Mouse (Mus musculus) limb, embryonic 12.5 days (tissue): Measurements from ENCODE around the gene Slc31a2. TPM values are rescaled to one million over a fixed set of nuclear protein-coding genes. Genes with fewer than 3 reads are reported as not detected.

ENCODE experiments used
- ATAC-seq: fragments of 200-750 bp; cut with Nextera tagmentation; 2 replicates; pipeline ENCODE4 v1.8.0; 2017; ENCODE audit warnings: low read depth, moderate TSS enrichment; ENCODE audit not compliant: insufficient number of reproducible peaks, insufficient read depth, low FRiP score, low TSS enrichment
- H3K27ac ChIP-seq: fragments of 300-500 bp; sonication (generic); 2 replicates; pipeline ENCODE4 v1.5.1; 2016; ENCODE audit warnings: mild to moderate bottlenecking, moderate library complexity
- H3K27me3 ChIP-seq: fragments of 300-500 bp; sonication (generic); 2 replicates; pipeline ENCODE4 v1.6.1; 2016; ENCODE audit warnings: mild to moderate bottlenecking, moderate library complexity
- H3K36me3 ChIP-seq: fragments of 300-500 bp; sonication (generic); 2 replicates; pipeline ENCODE4 v1.6.1; 2016; ENCODE audit warnings: mild to moderate bottlenecking, moderate library complexity
- H3K4me1 ChIP-seq: fragments of 300-500 bp; sonication (generic); replicated peaks from 2 replicates; pipeline ENCODE4 v1.6.1; 2016
- H3K4me2 ChIP-seq: fragments of 300-500 bp; sonication (generic); 2 replicates; pipeline ENCODE4 v1.6.1; 2016; ENCODE audit warnings: mild to moderate bottlenecking, moderate library complexity
- H3K4me3 ChIP-seq: fragments of 300-500 bp; sonication (generic); replicated peaks from 2 replicates; pipeline ENCODE4 v1.5.1; 2016; ENCODE audit warnings: mild to moderate bottlenecking
- H3K9ac ChIP-seq: fragments of 300-500 bp; sonication (generic); replicated peaks from 2 replicates; pipeline ENCODE4 v1.6.1; 2016; ENCODE audit warnings: mild to moderate bottlenecking, moderate library complexity
- H3K9me3 ChIP-seq: fragments of 300-500 bp; sonication (generic); 2 replicates; pipeline ENCODE4 v1.6.1; 2016; ENCODE audit warnings: mild to moderate bottlenecking, moderate library complexity
- WGBS: fragments of 180-500 bp; shearing (Covaris S2); methylation state at CpG from one replicate; pipeline ENCODE4 v1.1.7; 2016; 5-methylcytosine and 5-hydroxymethylcytosine counted together
- polyA plus RNA-seq: library from polyadenylated mRNA; unstranded; fragments of >200 nt; fragmentation: Nextera tagmentation; extraction: Ambion mirVana; gene quantifications from 2 replicates; pipeline ENCODE4 v1.2.1, GENCODE M21; 2016

Gene Slc31a2
- 11.7 and 14.0 TPM in 2 replicates for polyA plus RNA-seq

DNA sequence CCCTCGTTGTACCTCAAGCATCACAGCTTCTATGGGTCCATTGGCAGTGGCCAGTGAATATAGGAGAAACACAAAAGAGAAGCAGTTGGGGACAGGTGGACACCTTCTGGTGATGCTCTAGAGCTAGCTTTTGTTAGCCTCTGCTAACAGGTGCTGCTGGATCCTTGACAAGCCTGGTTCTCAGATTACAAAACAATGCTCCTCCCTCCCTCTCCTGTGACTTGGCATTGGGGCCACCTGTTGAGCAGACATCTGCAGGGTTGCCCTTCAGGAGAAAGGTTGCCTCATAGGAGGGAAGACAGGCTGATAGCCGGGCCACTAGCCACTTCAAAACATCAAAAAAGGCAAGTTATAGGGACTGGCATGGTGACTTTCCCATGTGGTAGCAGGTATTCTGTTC lies at the start of gene Slc31a2:
TSS of gene Slc31a2 (plus strand) at position 287 of the 400 bp plus-strand sequence.
- Histone ChIP-seq H3K4me2 (no peak within 1 kb of the TSS), H3K27ac (no peak within 1 kb of the TSS), H3K4me3 (no peak within 1 kb of the TSS), H3K4me1 (no peaks in the 10 kb centered on the region), H3K9ac (no peak within 1 kb of the TSS), H3K36me3 (no peaks in the 10 kb centered on the region), H3K9me3 (no peaks in the 10 kb centered on the region), H3K27me3 (no peaks in the 10 kb centered on the region)
- 42% methylated on average over 2 of the region's 2 CpGs for WGBS
- ATAC-seq: no peak

- Histone ChIP-seq H3K27ac (no peak overlapping the region), H3K4me3 (no peak overlapping the region), H3K4me2 (no peak overlapping the region), H3K36me3 (no peaks in the 10 kb centered on the region), H3K4me1 (peaks cover 9% of the 10 kb centered on the region; the same call in 1 of the 2 replicates), H3K27me3 (no peaks in the 10 kb centered on the region), H3K9me3 (no peaks in the 10 kb centered on the region), H3K9ac (no peak overlapping the region)
- no peak for ATAC-seq
- WGBS: 82% methylated on average over 2 of the region's 2 CpGs
Measured at GRCm38 (mm10) chr4:62213490-62213889, 48.9 kb upstream of the Slc31a2 start.

GRCm38 (mm10) chr4:62228391-62228790 lies 34.0 kb upstream of the Slc31a2 start:
- H3K9me3 ChIP-seq: no peaks in the 10 kb centered on the region
- no peak overlapping the region for H3K27ac ChIP-seq
- H3K27me3 ChIP-seq: no peaks in the 10 kb centered on the region
- no peak overlapping the region for H3K4me3 ChIP-seq
- H3K4me2 ChIP-seq: no peak overlapping the region
- H3K36me3 ChIP-seq: no peaks in the 10 kb centered on the region
- no peak overlapping the region for H3K9ac ChIP-seq
- H3K4me1 ChIP-seq: no peaks in the 10 kb centered on the region
- ATAC-seq: no peak
- WGBS: 44% methylated on average over 10 of the region's 10 CpGs

- no peak for ATAC-seq
- Histone ChIP-seq H3K9ac (no peak overlapping the region), H3K9me3 (no peaks in the 10 kb centered on the region), H3K27me3 (no peaks in the 10 kb centered on the region), H3K4me2 (no peak overlapping the region), H3K4me1 (no peaks in the 10 kb centered on the region), H3K36me3 (no peaks in the 10 kb centered on the region), H3K4me3 (no peak overlapping the region), H3K27ac (no peak overlapping the region)
- WGBS: 87% methylated on average over 7 of the region's 7 CpGs
Measured at GRCm38 (mm10) chr4:62229448-62229847, 32.9 kb upstream of the Slc31a2 start.

GRCm38 (mm10) chr4:62230153-62230552 lies 32.2 kb upstream of the Slc31a2 start:
- WGBS: 79% methylated on average over 1 of the region's 1 CpGs
- ATAC-seq: no peak

GRCm38 (mm10) chr4:62230769-62231168 lies 31.6 kb upstream of the Slc31a2 start, which contains the start of gene Zfp37:
Gene Zfp37, minus strand, starts transcription at chr4:62231047.
- H3K4me1 ChIP-seq: no peaks in the 10 kb centered on the region
- WGBS: 75% methylated on average over 13 of the region's 13 CpGs
- ATAC-seq: no peak
- H3K36me3 ChIP-seq: no peaks in the 10 kb centered on the region
- H3K9ac ChIP-seq: no peak within 1 kb of the TSS
- no peak within 1 kb of the TSS for H3K4me2 ChIP-seq
- no peak within 1 kb of the TSS for H3K27ac ChIP-seq
- no peak within 1 kb of the TSS for H3K4me3 ChIP-seq
- no peaks in the 10 kb centered on the region for H3K9me3 ChIP-seq
- H3K27me3 ChIP-seq: no peaks in the 10 kb centered on the region

More at GRCm38 (mm10) chr4:62230153-62230552, 32.2 kb upstream of the Slc31a2 start:
- Histone ChIP-seq H3K4me2 (no peak overlapping the region), H3K4me1 (no peaks in the 10 kb centered on the region), H3K9me3 (no peaks in the 10 kb centered on the region), H3K36me3 (no peaks in the 10 kb centered on the region), H3K4me3 (no peak overlapping the region), H3K27ac (no peak overlapping the region), H3K27me3 (no peaks in the 10 kb centered on the region), H3K9ac (no peak overlapping the region)

DNA sequence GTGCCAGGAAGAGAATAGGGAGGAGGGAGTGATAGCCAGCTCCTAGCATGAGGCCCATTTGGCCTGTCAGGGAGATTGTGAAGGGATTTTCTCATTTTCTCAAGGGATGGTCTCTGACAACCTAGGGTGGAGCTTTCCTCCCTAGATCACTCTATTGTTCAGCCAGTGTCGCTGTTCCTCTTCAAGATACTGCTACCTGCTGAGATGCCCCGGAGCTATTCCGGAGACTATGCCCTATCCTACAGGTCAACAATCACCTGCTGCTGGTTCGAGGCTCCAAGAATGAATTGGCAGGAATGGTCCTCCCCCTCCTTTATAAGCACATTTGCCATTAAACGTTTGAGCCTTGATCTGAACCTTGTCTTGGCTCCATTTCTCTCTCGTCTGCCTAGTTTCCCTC lies 21.8 kb upstream of the Slc31a2 start:
- Histone ChIP-seq H3K36me3 (no peaks in the 10 kb centered on the region), H3K9ac (no peak overlapping the region), H3K4me3 (no peak overlapping the region), H3K27me3 (no peaks in the 10 kb centered on the region), H3K4me2 (no peak overlapping the region), H3K9me3 (no peaks in the 10 kb centered on the region), H3K27ac (no peak overlapping the region), H3K4me1 (no peaks in the 10 kb centered on the region)
- 72% methylated on average over 6 of the region's 6 CpGs for WGBS
- ATAC-seq: no peak

GRCm38 (mm10) chr4:62248328-62248727 lies 14.0 kb upstream of the Slc31a2 start:
- no peak overlapping the region for H3K4me2 ChIP-seq
- no peak overlapping the region for H3K27ac ChIP-seq
- no peaks in the 10 kb centered on the region for H3K27me3 ChIP-seq
- H3K9ac ChIP-seq: no peak overlapping the region
- no peaks in the 10 kb centered on the region for H3K4me1 ChIP-seq
- no peaks in the 10 kb centered on the region for H3K36me3 ChIP-seq
- WGBS: 38% methylated on average over 4 of the region's 4 CpGs
- no peaks in the 10 kb centered on the region for H3K9me3 ChIP-seq
- no peak for ATAC-seq
- no peak overlapping the region for H3K4me3 ChIP-seq

- H3K9me3 ChIP-seq: 0 out of 2 replicates have a peak, but pooled peaks cover 3% of the 10 kb centered on the region
- no peaks in the 10 kb centered on the region for H3K36me3 ChIP-seq
- H3K27ac ChIP-seq: no peak overlapping the region
- H3K27me3 ChIP-seq: no peaks in the 10 kb centered on the region
- no peaks in the 10 kb centered on the region for H3K4me1 ChIP-seq
- no peak overlapping the region for H3K4me3 ChIP-seq
- no peak for ATAC-seq
- no peak overlapping the region for H3K4me2 ChIP-seq
- no peak overlapping the region for H3K9ac ChIP-seq
- 46% methylated on average over 3 of the region's 3 CpGs for WGBS
Measured at GRCm38 (mm10) chr4:62250896-62251544, 11.3 kb upstream of the Slc31a2 start.

- Histone ChIP-seq H3K9ac (no peak overlapping the region), H3K4me3 (no peak overlapping the region), H3K9me3 (0 out of 2 replicates have a peak, but pooled peaks cover 3% of the 10 kb centered on the region), H3K4me2 (no peak overlapping the region), H3K27ac (no peak overlapping the region), H3K4me1 (no peaks in the 10 kb centered on the region), H3K36me3 (no peaks in the 10 kb centered on the region), H3K27me3 (no peaks in the 10 kb centered on the region)
- WGBS: 91% methylated on average over 4 of the region's 4 CpGs
- no peak for ATAC-seq
Measured at GRCm38 (mm10) chr4:62251776-62252175, 10.6 kb upstream of the Slc31a2 start.

GRCm38 (mm10) chr4:62254551-62254950 lies 7.8 kb upstream of the Slc31a2 start:
- Histone ChIP-seq H3K4me2 (no peak overlapping the region), H3K27ac (no peak overlapping the region), H3K27me3 (no peaks in the 10 kb centered on the region), H3K4me3 (no peak overlapping the region), H3K4me1 (no peaks in the 10 kb centered on the region), H3K9me3 (0 out of 2 replicates have a peak, but pooled peaks cover 3% of the 10 kb centered on the region), H3K9ac (no peak overlapping the region), H3K36me3 (no peaks in the 10 kb centered on the region)
- 69% methylated on average over 8 of the region's 8 CpGs for WGBS
- no peak for ATAC-seq

GRCm38 (mm10) chr4:62256931-62257330 lies 5.4 kb upstream of the Slc31a2 start:
- Histone ChIP-seq H3K9ac (no peak overlapping the region), H3K27me3 (no peaks in the 10 kb centered on the region), H3K4me1 (no peaks in the 10 kb centered on the region), H3K4me3 (no peak overlapping the region), H3K4me2 (no peak overlapping the region), H3K27ac (no peak overlapping the region), H3K36me3 (no peaks in the 10 kb centered on the region), H3K9me3 (0 out of 2 replicates have a peak, but pooled peaks cover 3% of the 10 kb centered on the region)
- no peak for ATAC-seq
- WGBS: 34% methylated on average over 8 of the region's 8 CpGs
